Mouse (Mus musculus) lung, postnatal 4 days (tissue): Measurements from ENCODE around the gene Serpinb3c.
"Not testable (repeated sequence)": the region's sequence is repeated elsewhere in the genome, so short reads cannot be mapped to it uniquely, and the experiment has no call there.

Experiments
- DNase-seq, 2 experiments: peaks; one replicate each; pipeline ENCODE4 v3.0.0; 2021

The Serpinb3c gene

DNA sequence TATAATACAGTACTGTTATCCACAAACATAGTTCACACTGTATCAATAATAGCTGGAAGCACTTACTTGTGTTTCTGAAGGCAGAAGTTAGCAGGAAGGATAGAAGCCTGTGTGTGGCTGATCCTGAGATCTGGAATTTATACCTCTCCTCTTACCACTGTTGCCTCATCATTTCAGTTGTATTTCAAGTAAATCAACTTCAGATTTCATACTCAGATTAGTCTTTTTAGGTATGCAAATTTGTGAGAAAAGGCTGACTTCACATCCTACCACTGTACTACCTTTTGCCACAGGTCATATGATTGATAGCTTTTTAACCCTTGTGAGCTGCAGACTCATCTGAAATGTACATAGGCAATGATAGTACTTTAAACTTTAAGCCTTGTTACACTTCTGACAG is at the start of gene Serpinb3c, which contains the start of gene Serpinb3b:
Serpinb3c (minus strand) TSS at position 111 of the 400 bp plus-strand sequence.
Serpinb3b (minus strand) TSS at position 101 of the 400 bp plus-strand sequence.
- not testable (repeated sequence) for DNase-seq

DNA sequence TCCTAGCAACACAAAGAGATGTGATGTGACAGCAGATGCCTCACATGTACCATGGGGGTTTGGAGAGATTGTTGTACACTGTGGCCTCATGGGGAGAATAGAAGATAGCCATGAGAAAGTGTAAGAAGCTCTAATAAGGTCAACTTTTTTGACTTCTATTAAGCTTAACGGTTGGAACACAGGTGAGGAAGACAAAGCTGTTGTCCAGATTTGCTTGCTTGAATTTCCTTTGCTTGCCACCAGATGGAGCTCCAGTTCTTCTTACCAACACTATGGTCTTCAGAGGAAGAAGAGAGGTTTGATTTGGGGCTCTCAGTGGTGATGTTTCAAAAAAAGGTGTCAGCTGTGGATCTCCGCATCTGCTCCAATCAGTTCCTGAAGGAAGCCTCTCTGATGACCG is 35.0 kb downstream of the Serpinb3c start:
- not testable (repeated sequence) for DNase-seq
